Mouse (Mus musculus): ENCODE measurements around the gene Pam16. TPM values are rescaled to one million over a fixed set of nuclear protein-coding genes. Genes with fewer than 3 reads are reported as not detected.

Gene Pam16
- polyA plus RNA-seq, 1 experiment from 2014 or later, result 123 TPM

DNA sequence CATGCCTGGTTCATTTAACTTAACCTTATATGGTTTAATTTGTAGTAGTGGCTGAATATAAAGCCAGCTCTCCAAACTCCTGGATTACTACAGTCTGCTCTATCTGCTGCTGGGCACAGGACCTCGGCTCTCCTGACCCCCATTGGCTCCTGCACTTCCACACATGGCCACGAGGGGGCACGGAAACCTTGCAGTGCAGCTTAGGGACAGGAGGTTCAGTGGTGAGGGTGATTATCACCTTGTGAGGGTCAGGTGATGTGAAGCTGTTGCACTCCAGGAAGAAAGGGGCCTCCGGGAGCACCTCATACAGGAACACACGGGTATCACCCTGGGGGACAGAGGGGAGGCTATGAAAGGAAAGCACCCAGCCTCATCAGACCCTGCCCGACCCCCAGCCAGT, 5.2 kb upstream of the Pam16 start:
- 22% methylated on average over 6 of the region's 6 CpGs for WGBS
- Histone ChIP-seq H3K9ac (replicated peaks) (no peak overlapping the region), H3K4me2 (replicated peaks) (no peak overlapping the region), H3K9me3 (no peaks in the 10 kb centered on the region), H3K4me3 (no peak overlapping the region), H3K27ac (replicated peaks) (no peak overlapping the region), H3K4me1 (no peaks in the 10 kb centered on the region), H3K27me3 (no peaks in the 10 kb centered on the region), H3K36me3 (peaks cover 20% of the 10 kb centered on the region; the same call in 1 of the 2 replicates)
- peak; percentile 17; the same call in 1 of the 2 replicates for ATAC-seq (ENCODE audit: low FRiP score, low read depth)

DNA sequence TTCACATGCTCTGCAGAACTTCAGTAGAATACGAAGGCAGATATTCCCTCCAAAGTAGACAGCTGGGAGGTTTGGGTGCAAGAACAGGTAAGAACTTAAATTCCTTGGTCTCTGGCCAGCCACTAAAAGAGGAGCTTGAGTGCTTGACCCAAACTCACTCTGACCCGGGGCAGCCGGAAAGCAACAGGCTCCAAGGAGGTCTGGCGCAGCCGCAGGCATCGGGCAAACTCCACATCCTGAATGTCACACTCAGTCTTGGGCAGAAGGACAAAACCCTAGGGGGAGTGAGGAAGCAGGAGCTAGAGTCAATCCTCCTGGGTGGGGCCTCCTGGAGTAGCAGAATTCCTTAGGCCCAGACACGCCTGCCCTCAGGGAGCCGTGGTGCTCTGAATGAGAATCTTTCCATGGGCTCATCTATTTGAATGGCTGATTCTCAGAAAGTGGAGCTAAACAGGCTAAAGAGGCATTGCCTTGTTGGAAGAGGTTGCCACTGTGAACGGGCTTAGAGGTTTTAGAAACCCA, 4.2 kb upstream of the Pam16 start:
- no peak overlapping the region for H3K4me2 ChIP-seq (replicated peaks)
- H3K4me1 ChIP-seq, result peaks cover 3% of the 10 kb centered on the region
- no peaks in the 10 kb centered on the region for H3K9me3 ChIP-seq
- no peak overlapping the region for H3K4me3 ChIP-seq
- H3K27ac ChIP-seq (replicated peaks), result no peak overlapping the region
- no peak for ATAC-seq (ENCODE audit: low FRiP score, low read depth)
- no peaks in the 10 kb centered on the region for H3K27me3 ChIP-seq
- no peak overlapping the region for H3K9ac ChIP-seq (replicated peaks)
- H3K36me3 ChIP-seq, result peaks cover 20% of the 10 kb centered on the region; the same call in 1 of the 2 replicates
- WGBS, result 93% methylated on average over 9 of the region's 9 CpGs

DNA sequence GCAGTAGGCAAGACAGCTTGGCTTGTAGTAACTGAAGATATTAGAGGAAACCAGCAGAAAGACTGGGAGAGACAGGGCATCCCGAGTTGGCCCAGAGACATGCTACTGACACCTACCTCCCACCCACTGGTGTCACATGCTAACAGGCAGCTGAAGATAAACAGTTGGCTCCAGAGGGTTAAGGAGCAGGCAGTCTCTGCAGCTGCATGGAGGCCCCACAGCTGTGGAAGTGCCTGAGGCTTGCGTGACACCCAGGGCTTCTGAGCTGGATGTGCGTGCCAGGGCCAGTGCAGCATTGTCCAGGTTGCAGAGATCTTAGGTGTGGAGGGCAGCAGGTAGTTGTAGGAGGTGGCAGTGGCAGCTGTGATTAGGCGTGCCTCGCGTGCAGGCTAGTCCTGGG, 2.3 kb upstream of the Pam16 start:
- WGBS, result 92% methylated on average over 6 of the region's 6 CpGs
- no peak for ATAC-seq (ENCODE audit: low FRiP score, low read depth)
- Histone ChIP-seq H3K9me3 (no peaks in the 10 kb centered on the region), H3K4me2 (replicated peaks) (no peak overlapping the region), H3K4me3 (no peak overlapping the region), H3K9ac (replicated peaks) (no peak overlapping the region), H3K4me1 (peaks cover 18% of the 10 kb centered on the region), H3K27me3 (no peaks in the 10 kb centered on the region), H3K36me3 (peaks cover 13% of the 10 kb centered on the region; the same call in 1 of the 2 replicates), H3K27ac (replicated peaks) (no peak overlapping the region)

GRCm38 (mm10) chr16:4624074-4624473, 714 bp downstream of the Pam16 start:
- no peaks in the 10 kb centered on the region for H3K9me3 ChIP-seq
- H3K27ac ChIP-seq (replicated peaks), result peak overlapping the region; percentile 81
- ATAC-seq (ENCODE audit: low FRiP score, low read depth), result 0 out of 2 replicates have a peak, but pooled peaks have one; percentile 3
- H3K4me1 ChIP-seq, result peaks cover 21% of the 10 kb centered on the region
- H3K27me3 ChIP-seq, result no peaks in the 10 kb centered on the region
- peak overlapping the region; percentile 75 for H3K9ac ChIP-seq (replicated peaks)
- peaks cover 18% of the 10 kb centered on the region; the same call in 1 of the 2 replicates for H3K36me3 ChIP-seq
- H3K4me3 ChIP-seq, result peak overlapping the region; percentile 70
- peak overlapping the region; percentile 67 for H3K4me2 ChIP-seq (replicated peaks)
- 20% methylated on average over 9 of the region's 9 CpGs for whole genome bisulfite sequencing

GRCm38 (mm10) chr16:4616829-4617228, 8.0 kb downstream of the Pam16 start:
- Histone ChIP-seq H3K36me3 (peaks cover 62% of the 10 kb centered on the region), H3K4me1 (no peaks in the 10 kb centered on the region), H3K4me3 (no peak overlapping the region), H3K27ac (replicated peaks) (no peak overlapping the region), H3K27me3 (no peaks in the 10 kb centered on the region), H3K4me2 (replicated peaks) (no peak overlapping the region), H3K9me3 (no peaks in the 10 kb centered on the region), H3K9ac (replicated peaks) (no peak overlapping the region)
- 91% methylated on average over 4 of the region's 4 CpGs for WGBS
- no peak for ATAC-seq (ENCODE audit: low FRiP score, low read depth)

GRCm38 (mm10) chr16:4615297-4615696, 9.5 kb downstream of the Pam16 start:
- no peak for ATAC-seq (ENCODE audit: low FRiP score, low read depth)
- 95% methylated on average over 1 of the region's 1 CpGs for WGBS
- no peak overlapping the region for H3K4me2 ChIP-seq (replicated peaks)
- no peak overlapping the region for H3K27ac ChIP-seq (replicated peaks)
- H3K9me3 ChIP-seq, result no peaks in the 10 kb centered on the region
- no peaks in the 10 kb centered on the region for H3K4me1 ChIP-seq
- H3K9ac ChIP-seq (replicated peaks), result no peak overlapping the region
- H3K36me3 ChIP-seq, result peaks cover 75% of the 10 kb centered on the region
- H3K27me3 ChIP-seq, result no peaks in the 10 kb centered on the region
- H3K4me3 ChIP-seq, result no peak overlapping the region

- Histone ChIP-seq H3K4me2 (replicated peaks) (no peak overlapping the region), H3K9ac (replicated peaks) (no peak overlapping the region), H3K36me3 (peaks cover 78% of the 10 kb centered on the region), H3K4me1 (no peaks in the 10 kb centered on the region), H3K4me3 (no peak overlapping the region), H3K9me3 (no peaks in the 10 kb centered on the region), H3K27ac (replicated peaks) (no peak overlapping the region), H3K27me3 (no peaks in the 10 kb centered on the region)
- ATAC-seq (ENCODE audit: low FRiP score, low read depth), result no peak
- WGBS, result 85% methylated on average over 3 of the region's 3 CpGs
These were observed 10.1 kb downstream of the Pam16 start for GRCm38 (mm10) chr16:4614639-4615038.

DNA sequence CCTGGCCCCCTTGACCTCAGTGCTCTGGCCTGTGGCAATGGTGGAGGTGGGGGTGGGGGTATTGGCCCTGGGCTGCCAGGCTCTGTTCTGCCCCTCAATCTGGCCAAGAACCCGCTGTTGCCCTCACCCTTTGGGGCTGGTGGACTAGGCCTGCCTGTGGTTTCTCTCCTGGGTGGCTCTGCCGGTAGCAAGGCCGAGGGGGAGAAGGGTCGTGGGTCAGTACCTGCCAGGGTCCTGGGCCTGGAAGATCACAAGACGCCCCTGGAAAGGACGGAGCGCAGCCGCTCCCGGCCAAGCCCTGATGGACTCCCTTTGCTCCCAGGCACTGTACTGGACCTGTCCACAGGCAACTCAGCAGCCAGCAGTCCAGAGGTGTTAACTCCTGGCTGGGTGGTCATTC, 11.1 kb downstream of the Pam16 start:
- Histone ChIP-seq H3K9me3 (no peaks in the 10 kb centered on the region), H3K4me3 (no peak overlapping the region), H3K27me3 (no peaks in the 10 kb centered on the region), H3K9ac (replicated peaks) (no peak overlapping the region), H3K4me1 (no peaks in the 10 kb centered on the region), H3K4me2 (replicated peaks) (no peak overlapping the region), H3K36me3 (peaks cover 78% of the 10 kb centered on the region), H3K27ac (replicated peaks) (no peak overlapping the region)
- 94% methylated on average over 9 of the region's 9 CpGs for WGBS
- ATAC-seq (ENCODE audit: low FRiP score, low read depth), result no peak; the same call in 1 of the 2 replicates

- WGBS, result 94% methylated on average over 7 of the region's 7 CpGs
- no peaks in the 10 kb centered on the region for H3K9me3 ChIP-seq
- ATAC-seq (ENCODE audit: low FRiP score, low read depth), result no peak
- no peak overlapping the region for H3K4me3 ChIP-seq
- peaks cover 66% of the 10 kb centered on the region for H3K36me3 ChIP-seq
- no peak overlapping the region for H3K9ac ChIP-seq (replicated peaks)
- no peak overlapping the region for H3K4me2 ChIP-seq (replicated peaks)
- H3K27ac ChIP-seq (replicated peaks), result no peak overlapping the region
- no peaks in the 10 kb centered on the region for H3K27me3 ChIP-seq
- peaks cover 15% of the 10 kb centered on the region for H3K4me1 ChIP-seq
These were observed 13.1 kb downstream of the Pam16 start for GRCm38 (mm10) chr16:4611676-4612075.

DNA sequence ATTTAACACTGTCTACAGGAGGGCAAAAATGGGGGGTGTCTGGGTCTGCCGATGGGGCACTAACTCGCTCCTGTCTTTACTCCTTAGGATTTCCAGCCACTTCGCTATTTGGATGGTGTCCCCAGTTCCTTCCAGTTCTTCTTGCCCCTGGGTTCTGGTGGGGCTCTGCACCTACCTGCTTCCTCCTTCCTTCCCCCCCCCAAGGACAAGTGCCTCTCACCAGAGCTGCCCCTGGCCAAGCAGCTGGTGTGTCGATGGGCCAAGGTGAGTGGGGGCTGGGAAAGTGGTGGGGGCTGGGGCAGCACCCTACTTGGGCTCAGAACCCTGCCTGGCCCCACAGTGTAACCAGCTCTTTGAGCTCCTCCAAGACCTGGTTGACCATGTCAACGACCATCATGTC, 13.6 kb downstream of the Pam16 start:
- no peak overlapping the region for H3K4me3 ChIP-seq
- H3K4me1 ChIP-seq, result peaks cover 20% of the 10 kb centered on the region
- H3K36me3 ChIP-seq, result peaks cover 65% of the 10 kb centered on the region
- H3K27ac ChIP-seq (replicated peaks), result no peak overlapping the region
- ATAC-seq (ENCODE audit: low FRiP score, low read depth), result no peak
- H3K9me3 ChIP-seq, result no peaks in the 10 kb centered on the region
- H3K4me2 ChIP-seq (replicated peaks), result no peak overlapping the region
- H3K9ac ChIP-seq (replicated peaks), result no peak overlapping the region
- no peaks in the 10 kb centered on the region for H3K27me3 ChIP-seq
- WGBS, result 90% methylated on average over 5 of the region's 5 CpGs

- Histone ChIP-seq H3K27ac (replicated peaks) (0 out of 2 replicates have a peak overlapping the region, but pooled peaks have one; percentile 6), H3K27me3 (no peaks in the 10 kb centered on the region), H3K4me2 (replicated peaks) (no peak overlapping the region), H3K36me3 (peaks cover 41% of the 10 kb centered on the region), H3K9me3 (no peaks in the 10 kb centered on the region), H3K4me1 (peaks cover 46% of the 10 kb centered on the region), H3K4me3 (no peak overlapping the region), H3K9ac (replicated peaks) (no peak overlapping the region)
- no peak for ATAC-seq (ENCODE audit: low FRiP score, low read depth)
- 89% methylated on average over 19 of the region's 19 CpGs for WGBS
These were observed 16.2 kb downstream of the Pam16 start for GRCm38 (mm10) chr16:4608532-4609059.

DNA sequence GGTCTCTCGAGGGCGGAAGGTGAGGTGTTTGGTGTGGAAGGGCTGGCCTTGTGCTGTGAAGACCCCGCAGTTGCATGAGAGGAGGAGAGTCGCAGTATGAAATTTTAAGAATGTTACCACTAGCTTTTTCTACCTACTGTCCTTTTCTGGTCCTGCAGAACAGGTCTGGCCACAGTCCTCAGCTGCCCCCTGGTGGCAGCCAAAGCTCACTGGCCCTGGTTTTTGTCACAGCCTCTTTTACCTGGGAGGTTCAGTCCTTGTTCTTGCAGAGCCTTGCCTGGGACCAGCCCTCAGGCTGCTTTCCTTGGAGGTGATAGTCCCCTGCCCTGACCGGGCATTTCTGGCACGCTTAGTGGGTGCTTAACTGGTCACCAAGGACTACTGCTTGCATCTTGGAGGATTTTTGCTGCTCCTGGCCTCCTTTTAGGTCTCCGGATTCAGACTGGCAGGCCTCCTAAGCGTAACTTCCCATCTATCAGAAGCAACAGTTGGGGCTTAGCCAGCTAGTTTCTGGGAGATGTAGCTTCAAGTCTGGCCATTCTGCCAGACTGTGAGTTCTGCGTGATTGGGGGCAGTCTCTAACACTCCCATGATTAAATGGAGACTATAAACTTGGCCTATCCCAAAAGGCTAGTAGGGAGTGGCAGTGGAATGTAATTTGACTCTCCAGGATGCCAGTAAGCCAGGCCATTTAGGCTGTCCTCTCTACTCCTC, 16.8 kb downstream of the Pam16 start:
- peaks cover 52% of the 10 kb centered on the region for H3K4me1 ChIP-seq
- no peaks in the 10 kb centered on the region for H3K27me3 ChIP-seq
- H3K27ac ChIP-seq (replicated peaks), result peak overlapping the region; percentile 30; the same call in 1 of the 2 replicates
- peak; percentile 48 for ATAC-seq (ENCODE audit: low FRiP score, low read depth)
- no peaks in the 10 kb centered on the region for H3K9me3 ChIP-seq
- 60% methylated on average over 9 of the region's 9 CpGs for WGBS
- 0 out of 2 replicates have a peak overlapping the region, but pooled peaks have one; percentile 31 for H3K9ac ChIP-seq (replicated peaks)
- peaks cover 35% of the 10 kb centered on the region for H3K36me3 ChIP-seq
- no peak overlapping the region for H3K4me3 ChIP-seq
- no peak overlapping the region for H3K4me2 ChIP-seq (replicated peaks)
